Mouse (Mus musculus): Measurements from ENCODE around the gene Tprn. TPM values are rescaled to one million over a fixed set of nuclear protein-coding genes. Genes with fewer than 3 reads are reported as not detected.

The Tprn gene
- polyA plus RNA-seq, 1 experiment, result 24.4 TPM

- H3K27me3 ChIP-seq (ENCODE audit: control insufficient read depth, insufficient read depth, low read length), result peaks cover 12% of the 10 kb centered on the region
- 73% methylated on average over 8 of the region's 8 CpGs for WGBS
- H3K4me3 ChIP-seq (ENCODE audit: control insufficient read depth, insufficient read depth, low read length), result no peak overlapping the region
- H3K27ac ChIP-seq (ENCODE audit: control insufficient read depth, insufficient read depth, low read length), result no peak overlapping the region
- peaks cover 20% of the 10 kb centered on the region for H3K4me1 ChIP-seq (replicated peaks; ENCODE audit: control insufficient read depth, insufficient read depth, low read length)
- DNase-seq, result no peak
- H3K36me3 ChIP-seq (ENCODE audit: control insufficient read depth, insufficient read depth, low read length), result no peaks in the 10 kb centered on the region
- TF ChIP-seq CTCF (IDR thresholded peaks at IDR 0.05; ENCODE audit: borderline replicate concordance, control insufficient read depth, extremely low read depth, insufficient read depth, low read length, poor library complexity), result no peak
- no peak for TF ChIP-seq POLR2A (IDR thresholded peaks at IDR 0.05; ENCODE audit: control insufficient read depth, extremely low read depth, insufficient read depth, low read length, poor library complexity)
Measured at GRCm38 (mm10) chr2:25240310-25240709, 22.1 kb upstream of the Tprn start.

GRCm38 (mm10) chr2:25240723-25241437 lies 21.5 kb upstream of the Tprn start:
- Histone ChIP-seq H3K4me1 (replicated peaks; ENCODE audit: control insufficient read depth, insufficient read depth, low read length) (peaks cover 20% of the 10 kb centered on the region), H3K27ac (ENCODE audit: control insufficient read depth, insufficient read depth, low read length) (no peak overlapping the region), H3K27me3 (ENCODE audit: control insufficient read depth, insufficient read depth, low read length) (peaks cover 12% of the 10 kb centered on the region), H3K36me3 (ENCODE audit: control insufficient read depth, insufficient read depth, low read length) (no peaks in the 10 kb centered on the region), H3K4me3 (ENCODE audit: control insufficient read depth, insufficient read depth, low read length) (peak overlapping the region; percentile 52)
- WGBS, result 3% methylated on average over 29 of the region's 29 CpGs
- peak; percentile 42 for DNase-seq
- TF ChIP-seq CTCF (IDR thresholded peaks at IDR 0.05; ENCODE audit: borderline replicate concordance, control insufficient read depth, extremely low read depth, insufficient read depth, low read length, poor library complexity) (no peak), POLR2A (IDR thresholded peaks at IDR 0.05; ENCODE audit: control insufficient read depth, extremely low read depth, insufficient read depth, low read length, poor library complexity) (0 out of 2 replicates have a peak, but pooled peaks have one; percentile 18)

DNA sequence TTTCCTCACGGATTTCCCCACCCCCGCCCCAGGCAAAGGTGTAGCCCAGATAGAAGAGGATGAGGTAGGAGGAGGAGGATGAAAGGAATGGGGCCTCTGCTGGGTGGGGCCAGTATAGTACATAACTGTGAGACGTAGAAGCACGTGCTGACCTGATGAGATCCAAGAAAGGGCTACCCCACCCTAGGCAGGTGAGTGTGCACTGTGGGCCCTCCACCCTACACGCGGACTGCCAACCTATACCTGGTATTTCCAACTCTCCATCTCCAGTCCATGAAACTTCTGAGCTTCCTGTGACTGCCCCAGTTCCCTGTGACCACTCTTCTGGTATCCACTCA lies 21.0 kb upstream of the Tprn start:
- H3K27me3 ChIP-seq (ENCODE audit: control insufficient read depth, insufficient read depth, low read length), result peaks cover 12% of the 10 kb centered on the region
- no peak for TF ChIP-seq CTCF (IDR thresholded peaks at IDR 0.05; ENCODE audit: borderline replicate concordance, control insufficient read depth, extremely low read depth, insufficient read depth, low read length, poor library complexity)
- no peak for TF ChIP-seq POLR2A (IDR thresholded peaks at IDR 0.05; ENCODE audit: control insufficient read depth, extremely low read depth, insufficient read depth, low read length, poor library complexity)
- no peaks in the 10 kb centered on the region for H3K36me3 ChIP-seq (ENCODE audit: control insufficient read depth, insufficient read depth, low read length)
- no peak overlapping the region for H3K27ac ChIP-seq (ENCODE audit: control insufficient read depth, insufficient read depth, low read length)
- DNase-seq, result no peak
- H3K4me3 ChIP-seq (ENCODE audit: control insufficient read depth, insufficient read depth, low read length), result no peak overlapping the region
- 34% methylated on average over 6 of the region's 6 CpGs for WGBS
- peaks cover 20% of the 10 kb centered on the region for H3K4me1 ChIP-seq (replicated peaks; ENCODE audit: control insufficient read depth, insufficient read depth, low read length)

DNA sequence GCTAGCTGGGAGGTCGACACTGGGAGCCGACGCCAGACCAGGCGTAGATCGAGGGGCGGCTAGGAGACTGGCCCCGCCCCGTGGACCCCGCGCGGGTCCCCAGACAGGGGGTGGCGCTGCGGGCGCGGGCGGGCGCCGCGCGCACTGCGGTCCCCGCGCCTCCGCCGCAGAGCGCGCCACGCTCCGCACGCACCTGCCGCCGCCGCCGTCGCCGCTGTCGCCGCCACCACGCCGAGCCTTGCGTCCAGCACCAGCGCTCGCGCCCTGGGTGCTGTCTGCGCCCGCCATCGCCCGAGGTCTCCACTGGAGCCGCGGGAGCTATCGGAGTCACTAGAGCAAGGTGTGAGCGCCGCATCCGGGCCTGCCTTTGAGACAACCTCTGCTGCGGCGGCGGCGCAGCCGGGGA lies 20.3 kb upstream of the Tprn start, which contains the start of the genes Rnf208 and Cysrt1:
Gene Rnf208 (plus strand): TSS at position 155 of the 406 bp plus-strand sequence.
Gene Cysrt1 (minus strand): TSS at position 352 of the 406 bp plus-strand sequence.
- TF ChIP-seq CTCF (IDR thresholded peaks at IDR 0.05; ENCODE audit: borderline replicate concordance, control insufficient read depth, extremely low read depth, insufficient read depth, low read length, poor library complexity) (no peak), POLR2A (IDR thresholded peaks at IDR 0.05; ENCODE audit: control insufficient read depth, extremely low read depth, insufficient read depth, low read length, poor library complexity) (no peak)
- under 1% methylated on average over 59 of the region's 59 CpGs for WGBS
- Histone ChIP-seq H3K27ac (ENCODE audit: control insufficient read depth, insufficient read depth, low read length) (no peak within 1 kb of the TSS), H3K27me3 (ENCODE audit: control insufficient read depth, insufficient read depth, low read length) (peaks cover 12% of the 10 kb centered on the region), H3K4me3 (ENCODE audit: control insufficient read depth, insufficient read depth, low read length) (peak within 1 kb of the TSS; percentile 42), H3K4me1 (replicated peaks; ENCODE audit: control insufficient read depth, insufficient read depth, low read length) (peaks cover 20% of the 10 kb centered on the region), H3K36me3 (ENCODE audit: control insufficient read depth, insufficient read depth, low read length) (no peaks in the 10 kb centered on the region)
- no peak for DNase-seq

- H3K4me1 ChIP-seq (replicated peaks; ENCODE audit: control insufficient read depth, insufficient read depth, low read length), result peaks cover 20% of the 10 kb centered on the region
- 87% methylated on average over 8 of the region's 8 CpGs for WGBS
- TF ChIP-seq POLR2A (IDR thresholded peaks at IDR 0.05; ENCODE audit: control insufficient read depth, extremely low read depth, insufficient read depth, low read length, poor library complexity) (no peak), CTCF (IDR thresholded peaks at IDR 0.05; ENCODE audit: borderline replicate concordance, control insufficient read depth, extremely low read depth, insufficient read depth, low read length, poor library complexity) (no peak)
- H3K4me3 ChIP-seq (ENCODE audit: control insufficient read depth, insufficient read depth, low read length), result no peak overlapping the region
- H3K27me3 ChIP-seq (ENCODE audit: control insufficient read depth, insufficient read depth, low read length), result peaks cover 12% of the 10 kb centered on the region
- no peaks in the 10 kb centered on the region for H3K36me3 ChIP-seq (ENCODE audit: control insufficient read depth, insufficient read depth, low read length)
- no peak overlapping the region for H3K27ac ChIP-seq (ENCODE audit: control insufficient read depth, insufficient read depth, low read length)
- no peak for DNase-seq
Measured at GRCm38 (mm10) chr2:25243342-25243741, 19.1 kb upstream of the Tprn start.

DNA sequence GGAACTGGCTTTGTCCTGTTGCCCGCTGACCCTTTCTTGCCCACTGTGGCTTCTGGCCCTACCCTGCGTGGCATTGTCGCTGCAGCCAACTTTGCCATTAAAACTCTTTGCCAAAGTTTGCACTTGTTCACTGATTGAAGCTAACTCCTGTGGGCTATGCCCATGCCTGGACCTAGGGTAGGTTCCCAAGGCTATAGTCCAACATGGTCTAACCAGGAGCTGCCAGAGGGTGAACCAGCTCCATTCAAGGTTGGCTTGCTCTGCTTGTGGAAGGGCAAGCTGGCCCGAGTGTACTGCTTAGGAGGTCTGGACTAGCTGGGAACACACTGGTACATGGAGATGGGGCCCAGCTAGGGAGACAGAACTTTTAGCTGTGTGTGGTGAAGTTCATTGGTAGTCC lies 18.3 kb upstream of the Tprn start:
- peaks cover 20% of the 10 kb centered on the region for H3K4me1 ChIP-seq (replicated peaks; ENCODE audit: control insufficient read depth, insufficient read depth, low read length)
- peaks cover 12% of the 10 kb centered on the region for H3K27me3 ChIP-seq (ENCODE audit: control insufficient read depth, insufficient read depth, low read length)
- TF ChIP-seq CTCF (IDR thresholded peaks at IDR 0.05; ENCODE audit: borderline replicate concordance, control insufficient read depth, extremely low read depth, insufficient read depth, low read length, poor library complexity), result no peak
- TF ChIP-seq POLR2A (IDR thresholded peaks at IDR 0.05; ENCODE audit: control insufficient read depth, extremely low read depth, insufficient read depth, low read length, poor library complexity), result no peak
- H3K27ac ChIP-seq (ENCODE audit: control insufficient read depth, insufficient read depth, low read length), result no peak overlapping the region
- no peak overlapping the region for H3K4me3 ChIP-seq (ENCODE audit: control insufficient read depth, insufficient read depth, low read length)
- H3K36me3 ChIP-seq (ENCODE audit: control insufficient read depth, insufficient read depth, low read length), result peaks cover 6% of the 10 kb centered on the region
- 93% methylated on average over 4 of the region's 4 CpGs for WGBS
- DNase-seq, result no peak
